Mouse (Mus musculus): ENCODE results near the gene Dnmbp. TPM values are rescaled to one million over a fixed set of nuclear protein-coding genes. Genes with fewer than 3 reads are reported as not detected.

The Dnmbp gene
- polyA plus RNA-seq, 1 experiment from 2014 or later: 14.2 TPM

GRCm38 (mm10) chr19:43880420-43880819, 59.6 kb downstream of the Dnmbp start:
- Histone ChIP-seq H3K9ac (ENCODE audit: low read length) (no peak overlapping the region), H3K9me3 (ENCODE audit: control insufficient read depth, low read length) (no peaks in the 10 kb centered on the region), H3K36me3 (ENCODE audit: control insufficient read depth, insufficient read depth, low read length) (no peaks in the 10 kb centered on the region), H3K4me3 (ENCODE audit: low read depth, low read length) (no peak overlapping the region), H3K4me2 (replicated peaks; ENCODE audit: low read depth) (peak overlapping the region; percentile 75; the same call in 1 of the 2 replicates), H3K27me3 (ENCODE audit: control insufficient read depth, insufficient read depth, low read length) (no peaks in the 10 kb centered on the region), H3K27ac (replicated peaks) (0 out of 2 replicates have a peak overlapping the region, but pooled peaks have one; percentile 53), H3K4me1 (replicated peaks; ENCODE audit: control insufficient read depth, insufficient read depth) (0 out of 2 replicates have a peak, but pooled peaks cover 4% of the 10 kb centered on the region)
- WGBS: 12% methylated on average over 3 of the region's 3 CpGs
- DNase-seq (ENCODE audit: low spot score) (no peak), ATAC-seq (ENCODE audit: low FRiP score, low TSS enrichment) (no peak)
- TF ChIP-seq EP300 (optimal IDR thresholded peaks at IDR 0.05): no peak
- TF ChIP-seq CTCF (IDR thresholded peaks at IDR 0.05; ENCODE audit: low read depth): no peak

- no peak for TF ChIP-seq EP300 (optimal IDR thresholded peaks at IDR 0.05)
- TF ChIP-seq CTCF (IDR thresholded peaks at IDR 0.05; ENCODE audit: low read depth): peak; percentile 55
- Histone ChIP-seq H3K4me1 (replicated peaks; ENCODE audit: control insufficient read depth, insufficient read depth) (0 out of 2 replicates have a peak, but pooled peaks cover 4% of the 10 kb centered on the region), H3K4me2 (replicated peaks; ENCODE audit: low read depth) (peak overlapping the region; percentile 75), H3K27me3 (ENCODE audit: control insufficient read depth, insufficient read depth, low read length) (no peaks in the 10 kb centered on the region), H3K9me3 (ENCODE audit: control insufficient read depth, low read length) (no peaks in the 10 kb centered on the region), H3K4me3 (ENCODE audit: low read depth, low read length) (peak overlapping the region; percentile 65), H3K27ac (replicated peaks) (peak overlapping the region; percentile 91), H3K9ac (ENCODE audit: low read length) (peak overlapping the region; percentile 78), H3K36me3 (ENCODE audit: control insufficient read depth, insufficient read depth, low read length) (no peaks in the 10 kb centered on the region)
- 4% methylated on average over 39 of the region's 41 CpGs for WGBS
- peak; percentile 85 for ATAC-seq (ENCODE audit: low FRiP score, low TSS enrichment)
- DNase-seq (ENCODE audit: low spot score): peak; percentile 84
Measured at GRCm38 (mm10) chr19:43879401-43880212, 60.4 kb downstream of the Dnmbp start.

- H3K27me3 ChIP-seq (ENCODE audit: control insufficient read depth, insufficient read depth, low read length): no peaks in the 10 kb centered on the region
- peaks cover 2% of the 10 kb centered on the region; the same call in 1 of the 2 replicates for H3K36me3 ChIP-seq (ENCODE audit: control insufficient read depth, insufficient read depth, low read length)
- H3K27ac ChIP-seq (replicated peaks): peak overlapping the region; percentile 61
- TF ChIP-seq CTCF (IDR thresholded peaks at IDR 0.05; ENCODE audit: low read depth): no peak
- TF ChIP-seq EP300 (optimal IDR thresholded peaks at IDR 0.05): no peak
- H3K4me3 ChIP-seq (ENCODE audit: low read depth, low read length): peak overlapping the region; percentile 65
- WGBS: 13% methylated on average over 17 of the region's 17 CpGs
- ATAC-seq (ENCODE audit: low FRiP score, low TSS enrichment) (no peak), DNase-seq (ENCODE audit: low spot score) (no peak)
- peak overlapping the region; percentile 78 for H3K9ac ChIP-seq (ENCODE audit: low read length)
- no peaks in the 10 kb centered on the region for H3K9me3 ChIP-seq (ENCODE audit: control insufficient read depth, low read length)
- H3K4me1 ChIP-seq (replicated peaks; ENCODE audit: control insufficient read depth, insufficient read depth): 0 out of 2 replicates have a peak, but pooled peaks cover 4% of the 10 kb centered on the region
- H3K4me2 ChIP-seq (replicated peaks; ENCODE audit: low read depth): peak overlapping the region; percentile 75
Measured at GRCm38 (mm10) chr19:43878111-43879092, 61.6 kb downstream of the Dnmbp start.

- 0 out of 2 replicates have a peak, but pooled peaks cover 4% of the 10 kb centered on the region for H3K4me1 ChIP-seq (replicated peaks; ENCODE audit: control insufficient read depth, insufficient read depth)
- WGBS: 67% methylated on average over 8 of the region's 8 CpGs
Measured at GRCm38 (mm10) chr19:43877364-43877763, 62.6 kb downstream of the Dnmbp start.

GRCm38 (mm10) chr19:43875996-43876395, 64.0 kb downstream of the Dnmbp start:
- DNase-seq (ENCODE audit: low spot score): no peak
- Histone ChIP-seq H3K4me3 (ENCODE audit: low read depth, low read length) (no peak overlapping the region), H3K4me2 (replicated peaks; ENCODE audit: low read depth) (0 out of 2 replicates have a peak overlapping the region, but pooled peaks have one; percentile 23), H3K36me3 (ENCODE audit: control insufficient read depth, insufficient read depth, low read length) (peaks cover 12% of the 10 kb centered on the region), H3K27me3 (ENCODE audit: control insufficient read depth, insufficient read depth, low read length) (no peaks in the 10 kb centered on the region), H3K9ac (ENCODE audit: low read length) (no peak overlapping the region), H3K9me3 (ENCODE audit: control insufficient read depth, low read length) (no peaks in the 10 kb centered on the region), H3K4me1 (replicated peaks; ENCODE audit: control insufficient read depth, insufficient read depth) (0 out of 2 replicates have a peak, but pooled peaks cover 4% of the 10 kb centered on the region), H3K27ac (replicated peaks) (peak overlapping the region; percentile 30; the same call in 1 of the 2 replicates)
- no peak for TF ChIP-seq CTCF (IDR thresholded peaks at IDR 0.05; ENCODE audit: low read depth)
- no peak for TF ChIP-seq EP300 (optimal IDR thresholded peaks at IDR 0.05)
- ATAC-seq (ENCODE audit: low FRiP score, low TSS enrichment): peak; percentile 27; the same call in 1 of the 2 replicates
- WGBS: 13% methylated on average over 2 of the region's 2 CpGs

More at GRCm38 (mm10) chr19:43877364-43877763, 62.6 kb downstream of the Dnmbp start:
- Histone ChIP-seq H3K4me3 (ENCODE audit: low read depth, low read length) (no peak overlapping the region), H3K4me2 (replicated peaks; ENCODE audit: low read depth) (no peak overlapping the region), H3K9ac (ENCODE audit: low read length) (no peak overlapping the region), H3K27me3 (ENCODE audit: control insufficient read depth, insufficient read depth, low read length) (no peaks in the 10 kb centered on the region), H3K27ac (replicated peaks) (0 out of 2 replicates have a peak overlapping the region, but pooled peaks have one; percentile 2), H3K9me3 (ENCODE audit: control insufficient read depth, low read length) (no peaks in the 10 kb centered on the region), H3K36me3 (ENCODE audit: control insufficient read depth, insufficient read depth, low read length) (peaks cover 7% of the 10 kb centered on the region; the same call in 1 of the 2 replicates)
- no peak for TF ChIP-seq CTCF (IDR thresholded peaks at IDR 0.05; ENCODE audit: low read depth)
- TF ChIP-seq EP300 (optimal IDR thresholded peaks at IDR 0.05): no peak
- DNase-seq (ENCODE audit: low spot score): no peak
- ATAC-seq (ENCODE audit: low FRiP score, low TSS enrichment): no peak
